20 mouse cellular contexts compared by ENCODE assay signal in the genomic region with DNA sequence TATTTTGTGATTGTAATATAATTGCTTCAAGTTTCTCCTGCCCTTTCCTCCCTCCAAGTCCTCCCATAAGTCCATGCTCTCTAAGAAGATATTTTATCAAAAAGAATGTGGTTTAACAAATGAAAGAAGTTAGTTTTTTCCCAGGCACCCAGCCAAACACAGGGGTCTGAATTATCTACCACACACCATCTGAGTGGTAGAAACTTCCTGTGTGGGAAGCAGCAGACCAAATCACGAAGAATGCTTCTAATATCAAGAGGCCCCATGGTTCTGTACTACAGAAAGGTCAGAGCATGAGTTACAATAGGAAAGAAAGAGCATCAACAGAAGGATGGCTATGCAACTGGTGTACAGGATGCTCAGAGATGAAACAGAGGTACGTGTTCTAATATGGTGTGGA. TPM values are rescaled to one million over a fixed set of nuclear protein-coding genes. Genes with fewer than 3 reads are reported as not detected.
"Had no signal": no experiment of that assay in that cellular context is flagged by ENCODE, and none has a peak within 500 bp of the region (broad histone marks: within the 10 kb centered on the region; RNA-seq: fewer than 3 reads in every experiment).

No protein-coding gene starts in this region.

- ATAC-seq: liver, embryonic 12.5 days had no signal

- H3K4me1 ChIP-seq: limb, embryonic 10.5 days; limb, embryonic 13.5 days; liver, embryonic 12.5 days; liver, embryonic 15.5 days had no signal

- H3K36me3 ChIP-seq: kidney, embryonic 15.5 days; limb, embryonic 10.5 days; limb, embryonic 13.5 days; liver, embryonic 12.5 days; liver, embryonic 15.5 days had no signal

- H3K4me2 ChIP-seq: kidney, embryonic 15.5 days; limb, embryonic 13.5 days; liver, embryonic 12.5 days; liver, embryonic 15.5 days; midbrain, embryonic 11.5 days had no signal

- H3K9ac ChIP-seq: kidney, embryonic 15.5 days; limb, embryonic 13.5 days; liver, embryonic 12.5 days; liver, embryonic 15.5 days had no signal

- H3K27me3 ChIP-seq: kidney, embryonic 15.5 days; limb, embryonic 13.5 days; liver, embryonic 12.5 days; liver, embryonic 15.5 days; megakaryocyte, embryonic 14.5 days had no signal

- H3K4me3 ChIP-seq: kidney, embryonic 15.5 days; limb, embryonic 10.5 days; limb, embryonic 13.5 days; liver, embryonic 12.5 days; liver, embryonic 15.5 days; megakaryocyte, embryonic 14.5 days had no signal

- DNase-seq: kidney, adult 2 months; kidney, postnatal 10 days; kidney, postnatal 36 days; liver; lung, adult 18-20 months; lung, postnatal 14 days; midbrain, embryonic 14.5 days; thymus, adult 2 months; thymus, postnatal 14 days; thymus, postnatal 4 days had no signal

- H3K27ac ChIP-seq: kidney, embryonic 15.5 days; limb, embryonic 10.5 days; limb, embryonic 13.5 days; liver, embryonic 12.5 days; liver, embryonic 15.5 days; macrophage; stomach, postnatal 0 days had no signal

- H3K9me3 ChIP-seq: kidney, embryonic 15.5 days; limb, embryonic 10.5 days; limb, embryonic 13.5 days; liver, embryonic 12.5 days; liver, embryonic 15.5 days had no signal

RNA-seq across cellular contexts. Expression of gene Scin, which starts 25.9 kb away (rescaled TPM):
- polyA plus RNA-seq: neural tube, embryonic 14.5 days had no signal
